Mouse (Mus musculus) kidney, embryonic 14.5 days (tissue): ENCODE data around the gene Abat. TPM values are rescaled to one million over a fixed set of nuclear protein-coding genes. Genes with fewer than 3 reads are reported as not detected.

ENCODE experiments used
- ATAC-seq: fragments of 200-750 bp; cut with Nextera tagmentation; 2 replicates; pipeline ENCODE4 v1.8.0; 2017; ENCODE audit warnings: moderate number of reproducible peaks, mild to moderate bottlenecking, moderate TSS enrichment, moderate library complexity; ENCODE audit not compliant: low FRiP score, low TSS enrichment
- H3K27ac ChIP-seq: fragments of 300-500 bp; sonication (generic); 2 replicates; pipeline ENCODE4 v1.5.1; 2014; ENCODE audit warnings: low read depth, mild to moderate bottlenecking, low read length, moderate library complexity, mixed read lengths
- H3K27me3 ChIP-seq: fragments of 300-500 bp; sonication (generic); 2 replicates; pipeline ENCODE4 v1.6.1; 2014; ENCODE audit warnings: mild to moderate bottlenecking, low read length; ENCODE audit not compliant: control insufficient read depth, insufficient read depth
- H3K36me3 ChIP-seq: fragments of 300-500 bp; sonication (generic); 2 replicates; pipeline ENCODE4 v1.6.1; 2014; ENCODE audit warnings: low read length, mixed read lengths; ENCODE audit not compliant: control insufficient read depth, insufficient read depth
- H3K4me1 ChIP-seq: fragments of 300-500 bp; sonication (generic); 2 replicates; pipeline ENCODE4 v1.6.1; 2014; ENCODE audit warnings: low read length, mixed read lengths; ENCODE audit not compliant: control insufficient read depth, insufficient read depth
- H3K4me2 ChIP-seq: fragments of 300-500 bp; sonication (generic); replicated peaks from 2 replicates; pipeline ENCODE4 v1.6.1; 2014; ENCODE audit warnings: low read depth, mild to moderate bottlenecking, low read length
- H3K4me3 ChIP-seq: fragments of 300-500 bp; sonication (generic); 2 replicates; pipeline ENCODE4 v1.5.1; 2014; ENCODE audit warnings: mild to moderate bottlenecking, low read length
- H3K9ac ChIP-seq: fragments of 300-500 bp; sonication (generic); 2 replicates; pipeline ENCODE4 v1.6.1; 2014; ENCODE audit warnings: low read depth, mild to moderate bottlenecking, low read length, moderate library complexity
- H3K9me3 ChIP-seq: fragments of 300-500 bp; sonication (generic); 2 replicates; pipeline ENCODE4 v1.6.1; 2016; ENCODE audit warnings: low read length; ENCODE audit not compliant: control insufficient read depth
- WGBS: fragments of 180-500 bp; shearing (Covaris S2); extraction: QIAGEN DNeasy Blood & Tissue Kit; methylation state at CpG from one replicate; pipeline ENCODE4 v1.1.7; 2014; 5-methylcytosine and 5-hydroxymethylcytosine counted together
- polyA plus RNA-seq: library from polyadenylated mRNA; unstranded; fragments of >200 nt; fragmentation: Nextera tagmentation; extraction: Ambion mirVana; gene quantifications from 2 replicates; pipeline ENCODE4 v1.2.1, GENCODE M21; 2014

Gene Abat
- polyA plus RNA-seq, 1 experiment from 2014 or later = 27.2 TPM

DNA sequence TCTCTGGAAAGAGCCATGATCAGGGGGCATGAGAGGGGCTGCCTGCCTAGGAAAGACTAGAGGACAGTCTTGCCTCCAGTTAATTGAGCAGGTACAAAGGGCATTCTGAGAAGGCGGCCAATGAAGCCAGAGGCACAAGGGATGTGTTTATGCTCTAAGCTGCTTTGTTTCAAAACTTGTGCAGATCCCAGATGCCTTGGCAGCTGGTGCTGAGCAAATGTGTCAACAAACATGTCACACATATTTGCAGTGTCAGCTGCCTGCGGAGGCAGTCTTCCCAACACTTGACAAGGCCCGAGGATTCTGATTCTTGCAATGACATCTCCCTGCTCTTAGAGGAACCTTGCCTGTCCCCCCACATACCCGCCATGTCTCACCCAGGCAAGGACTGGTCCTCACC is 82.2 kb downstream of the Abat start:
- no peak overlapping the region for H3K4me2 ChIP-seq
- H3K4me3 ChIP-seq = no peak overlapping the region
- H3K9ac ChIP-seq = no peak overlapping the region
- ATAC-seq = no peak
- no peaks in the 10 kb centered on the region for H3K36me3 ChIP-seq
- H3K27me3 ChIP-seq = no peaks in the 10 kb centered on the region
- 74% methylated on average over 4 of the region's 4 CpGs for WGBS
- no peaks in the 10 kb centered on the region for H3K4me1 ChIP-seq
- H3K27ac ChIP-seq = no peak overlapping the region
- H3K9me3 ChIP-seq = no peaks in the 10 kb centered on the region

- Histone ChIP-seq H3K27me3 (no peaks in the 10 kb centered on the region), H3K27ac (no peak overlapping the region), H3K36me3 (no peaks in the 10 kb centered on the region), H3K4me3 (no peak overlapping the region), H3K9me3 (no peaks in the 10 kb centered on the region), H3K4me2 (no peak overlapping the region), H3K4me1 (no peaks in the 10 kb centered on the region), H3K9ac (no peak overlapping the region)
- ATAC-seq = peak; percentile 46; the same call in 1 of the 2 replicates
- 46% methylated on average over 4 of the region's 4 CpGs for WGBS
Measured at GRCm38 (mm10) chr16:8596336-8596735, 83.1 kb downstream of the Abat start.

DNA sequence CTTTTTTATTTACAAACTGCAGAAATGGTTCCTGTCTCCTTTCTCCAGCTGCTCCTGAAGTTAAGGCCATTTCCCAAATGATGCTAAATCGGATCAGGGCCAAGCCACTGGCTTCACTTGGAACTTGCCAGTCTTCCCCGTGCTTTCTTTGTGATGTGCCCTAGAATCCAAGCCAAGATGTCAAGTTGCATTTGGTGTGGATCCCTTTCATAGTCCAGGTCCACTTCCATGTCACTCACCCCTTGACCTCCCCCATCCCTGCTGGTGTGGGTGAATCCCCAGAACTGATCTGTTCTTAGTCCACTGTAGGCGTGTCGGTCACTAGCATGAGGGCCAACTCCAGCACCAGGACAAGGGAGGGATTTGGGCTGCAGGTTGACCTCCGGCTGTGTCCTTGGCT is 84.3 kb downstream of the Abat start:
- Histone ChIP-seq H3K4me1 (no peaks in the 10 kb centered on the region), H3K27me3 (no peaks in the 10 kb centered on the region), H3K4me3 (no peak overlapping the region), H3K27ac (no peak overlapping the region), H3K9ac (no peak overlapping the region), H3K4me2 (no peak overlapping the region), H3K36me3 (peaks cover under 1% of the 10 kb centered on the region; the same call in 1 of the 2 replicates), H3K9me3 (no peaks in the 10 kb centered on the region)
- 85% methylated on average over 5 of the region's 5 CpGs for WGBS
- ATAC-seq = no peak

- H3K27me3 ChIP-seq = no peaks in the 10 kb centered on the region
- H3K4me2 ChIP-seq = no peak overlapping the region
- WGBS = 91% methylated on average over 3 of the region's 3 CpGs
- no peaks in the 10 kb centered on the region for H3K4me1 ChIP-seq
- no peak overlapping the region for H3K4me3 ChIP-seq
- no peak for ATAC-seq
- no peaks in the 10 kb centered on the region for H3K9me3 ChIP-seq
- peaks cover 7% of the 10 kb centered on the region; the same call in 1 of the 2 replicates for H3K36me3 ChIP-seq
- no peak overlapping the region for H3K9ac ChIP-seq
- no peak overlapping the region for H3K27ac ChIP-seq
Measured at GRCm38 (mm10) chr16:8603789-8604188, 90.6 kb downstream of the Abat start.

GRCm38 (mm10) chr16:8610397-8610796 is 97.2 kb downstream of the Abat start:
- 56% methylated on average over 3 of the region's 3 CpGs for WGBS
- peaks cover 4% of the 10 kb centered on the region; the same call in 1 of the 2 replicates for H3K36me3 ChIP-seq
- no peak overlapping the region for H3K9ac ChIP-seq
- H3K4me2 ChIP-seq = no peak overlapping the region
- no peaks in the 10 kb centered on the region for H3K27me3 ChIP-seq
- H3K27ac ChIP-seq = no peak overlapping the region
- ATAC-seq = no peak
- H3K4me3 ChIP-seq = no peak overlapping the region
- no peaks in the 10 kb centered on the region for H3K9me3 ChIP-seq
- no peaks in the 10 kb centered on the region for H3K4me1 ChIP-seq

DNA sequence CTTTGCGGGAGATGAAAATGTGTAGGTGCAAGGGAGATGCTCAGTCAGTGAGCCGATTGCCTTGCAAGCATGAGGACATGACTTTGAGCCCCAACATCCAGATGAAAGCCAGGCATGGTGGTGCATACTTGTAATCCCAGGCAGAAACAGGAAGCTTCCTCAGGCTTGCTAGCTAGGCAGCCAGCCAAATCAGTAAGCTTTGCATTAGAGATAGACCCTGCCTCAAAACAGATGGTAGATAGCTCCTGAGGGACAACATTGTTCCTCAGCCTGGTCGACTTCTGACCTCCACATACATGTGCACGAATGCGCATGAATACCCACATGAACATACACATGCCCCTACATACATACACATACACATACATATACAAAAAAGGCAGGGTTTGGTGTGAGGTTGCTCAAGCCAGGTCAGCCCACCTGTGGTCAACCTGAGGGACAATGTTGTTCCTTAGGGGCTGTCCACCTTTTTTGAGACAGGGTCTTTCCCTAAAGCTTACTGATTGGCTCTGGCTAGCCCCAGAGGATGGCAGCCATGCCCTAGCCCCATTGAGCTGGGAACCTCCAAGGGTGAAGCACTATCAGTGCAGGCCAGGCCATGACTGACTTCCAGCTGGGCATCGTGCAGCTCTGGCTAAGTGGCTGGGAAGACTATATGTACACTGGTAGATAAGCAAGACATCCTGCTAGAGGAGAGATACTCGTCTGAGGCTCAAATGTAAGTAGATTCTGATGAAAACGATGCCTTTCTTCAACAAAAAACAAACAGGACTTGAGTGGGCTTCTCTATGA is 99.2 kb downstream of the Abat start:
- Histone ChIP-seq H3K4me3 (no peak overlapping the region), H3K4me2 (no peak overlapping the region), H3K4me1 (no peaks in the 10 kb centered on the region), H3K27me3 (no peaks in the 10 kb centered on the region), H3K9me3 (no peaks in the 10 kb centered on the region), H3K27ac (no peak overlapping the region), H3K36me3 (peaks cover 4% of the 10 kb centered on the region; the same call in 1 of the 2 replicates), H3K9ac (no peak overlapping the region)
- WGBS = 89% methylated on average over 8 of the region's 8 CpGs
- ATAC-seq = no peak

GRCm38 (mm10) chr16:8613039-8613438 is 99.8 kb downstream of the Abat start:
- Histone ChIP-seq H3K4me2 (no peak overlapping the region), H3K36me3 (peaks cover 4% of the 10 kb centered on the region; the same call in 1 of the 2 replicates), H3K27me3 (no peaks in the 10 kb centered on the region), H3K9me3 (no peaks in the 10 kb centered on the region), H3K9ac (no peak overlapping the region), H3K27ac (no peak overlapping the region), H3K4me3 (no peak overlapping the region), H3K4me1 (no peaks in the 10 kb centered on the region)
- no peak for ATAC-seq
- 83% methylated on average over 4 of the region's 4 CpGs for WGBS

- no peak overlapping the region for H3K4me3 ChIP-seq
- peaks cover 4% of the 10 kb centered on the region; the same call in 1 of the 2 replicates for H3K36me3 ChIP-seq
- 83% methylated on average over 3 of the region's 3 CpGs for WGBS
Measured at GRCm38 (mm10) chr16:8613447-8613846, 100.2 kb downstream of the Abat start.

DNA sequence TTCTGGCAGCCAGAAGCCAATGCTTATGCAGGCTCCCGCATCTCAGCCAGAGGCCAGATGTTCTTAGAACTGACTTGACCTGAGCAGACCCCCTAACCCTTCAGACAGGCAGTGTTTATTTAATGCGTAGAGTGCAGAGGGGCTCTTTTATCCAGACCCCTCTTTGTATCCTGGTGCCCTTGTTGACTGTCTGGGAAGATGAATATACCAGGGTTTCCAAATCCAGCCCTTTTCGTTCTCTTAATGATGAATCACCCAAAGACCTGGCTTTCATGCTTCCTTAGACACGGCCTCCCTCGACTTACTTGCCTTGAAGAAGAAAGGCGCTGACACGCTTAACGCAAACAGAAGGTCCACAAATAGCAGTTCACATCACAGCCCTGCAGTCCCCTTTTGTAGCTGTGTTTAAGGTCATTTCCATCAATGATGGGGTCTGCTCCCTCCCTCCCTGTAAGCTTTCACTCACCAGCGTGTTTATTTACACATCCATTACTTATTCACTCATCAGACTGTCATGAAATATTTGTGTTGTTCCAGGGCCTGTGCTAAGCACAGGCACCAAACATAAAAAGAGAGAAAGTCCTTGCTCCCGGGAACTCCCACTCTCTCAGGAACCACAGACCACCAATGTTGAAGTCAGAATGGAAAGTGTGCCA is 106.6 kb downstream of the Abat start:
- Histone ChIP-seq H3K4me3 (no peak overlapping the region), H3K9me3 (no peaks in the 10 kb centered on the region), H3K4me1 (peaks cover 8% of the 10 kb centered on the region; the same call in 1 of the 2 replicates), H3K27ac (no peak overlapping the region), H3K4me2 (no peak overlapping the region), H3K27me3 (no peaks in the 10 kb centered on the region; the same call in 1 of the 2 replicates), H3K36me3 (peaks cover 4% of the 10 kb centered on the region; the same call in 1 of the 2 replicates), H3K9ac (no peak overlapping the region)
- 22% methylated on average over 10 of the region's 10 CpGs for WGBS
- ATAC-seq = peak; percentile 45

More at GRCm38 (mm10) chr16:8613447-8613846, 100.2 kb downstream of the Abat start:
- no peak for ATAC-seq
- H3K9me3 ChIP-seq = no peaks in the 10 kb centered on the region
- no peak overlapping the region for H3K4me2 ChIP-seq
- no peaks in the 10 kb centered on the region for H3K4me1 ChIP-seq
- H3K27me3 ChIP-seq = no peaks in the 10 kb centered on the region
- H3K9ac ChIP-seq = no peak overlapping the region
- no peak overlapping the region for H3K27ac ChIP-seq
